Comparison of ENCODE assay signal across 14 mouse cellular contexts in the genomic region with DNA sequence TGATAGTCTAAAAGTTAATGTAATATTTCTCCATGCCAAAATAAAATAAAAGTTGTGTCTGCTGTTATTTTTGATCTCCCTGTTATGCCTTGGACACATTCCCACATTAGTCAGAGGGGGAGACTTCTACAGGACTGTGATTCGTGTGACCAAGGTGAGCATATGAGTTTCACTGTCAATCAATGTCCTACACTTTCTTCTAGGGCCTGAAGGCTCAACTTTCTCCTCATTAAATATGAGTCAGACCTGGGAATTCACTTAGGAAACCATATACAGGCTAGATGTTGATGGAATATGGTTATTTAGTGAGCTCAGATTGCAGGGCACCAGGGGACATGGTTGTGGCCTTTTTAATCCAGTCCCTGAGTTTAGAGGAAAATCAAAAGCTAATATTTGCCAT. TPM values are rescaled to one million over a fixed set of nuclear protein-coding genes. Genes with fewer than 3 reads are reported as not detected.
DNase-seq lines count a peak whose midpoint lies in the region; ATAC-seq lines count a peak whose summit lies in the region.
"Had no signal": no experiment of that assay in that cellular context is flagged by ENCODE, and none has a peak within 500 bp of the region (broad histone marks: within the 10 kb centered on the region; RNA-seq: fewer than 3 reads in every experiment).

No protein-coding gene starts in this region.

- H3K4me1 ChIP-seq in kidney, embryonic 16.5 days (ENCODE audit: insufficient read depth, low read length), result peaks cover 24% of the 10 kb centered on the region; the same call in 1 of the 2 replicates
- H3K4me1 ChIP-seq in embryonic facial prominence, embryonic 11.5 days (ENCODE audit: control insufficient read depth, insufficient read depth, low read length), result no peaks in the 10 kb centered on the region
- H3K4me1 ChIP-seq in limb, embryonic 13.5 days, result peaks cover 29% of the 10 kb centered on the region
- H3K4me1 ChIP-seq in heart, embryonic 10.5 days, result peaks cover 10% of the 10 kb centered on the region; the same call in 1 of the 2 replicates

- DNase-seq in kidney, postnatal 4 days, result no peak
- peak; percentile 65 for DNase-seq in 3T3-L1 (ENCODE audit: low read depth, low spot score)
- DNase-seq in embryonic facial prominence, embryonic 11.5 days (ENCODE audit: low spot score), result peak; percentile 7
- DNase-seq in heart, embryonic 10.5 days (ENCODE audit: low spot score), result no peak
- no peak for DNase-seq in left cerebral cortex, postnatal 25 days (ENCODE audit: low spot score in 2 of 2)
- DNase-seq: adrenal gland, adult 2 months; cerebellum, postnatal 25 days; lung, postnatal 14 days; right cerebral cortex, adult 18-20 months; thymus, postnatal 14 days had no signal

- H3K9me3 ChIP-seq in kidney, embryonic 16.5 days (ENCODE audit: low read length), result no peaks in the 10 kb centered on the region
- no peaks in the 10 kb centered on the region for H3K9me3 ChIP-seq in embryonic facial prominence, embryonic 11.5 days (replicated peaks; ENCODE audit: control insufficient read depth, low read length)
- no peaks in the 10 kb centered on the region for H3K9me3 ChIP-seq in limb, embryonic 13.5 days
- no peaks in the 10 kb centered on the region for H3K9me3 ChIP-seq in heart, embryonic 10.5 days
- H3K9me3 ChIP-seq: intestine, embryonic 15.5 days; limb, embryonic 15.5 days had no signal

- no peak for ATAC-seq in kidney, embryonic 16.5 days (ENCODE audit: low FRiP score, low TSS enrichment)
- ATAC-seq in embryonic facial prominence, embryonic 11.5 days (replicated peaks; ENCODE audit: insufficient number of reproducible peaks, low FRiP score, low TSS enrichment, low read depth), result no peak
- no peak for ATAC-seq in limb, embryonic 13.5 days (ENCODE audit: low FRiP score, low read depth)
- ATAC-seq: intestine, embryonic 15.5 days had no signal

- H3K27ac ChIP-seq in kidney, embryonic 16.5 days (ENCODE audit: low read length), result no peak overlapping the region
- no peak overlapping the region for H3K27ac ChIP-seq in embryonic facial prominence, embryonic 11.5 days (replicated peaks; ENCODE audit: low read depth, low read length)
- no peak overlapping the region for H3K27ac ChIP-seq in limb, embryonic 13.5 days
- no peak overlapping the region for H3K27ac ChIP-seq in heart, embryonic 10.5 days
- H3K27ac ChIP-seq: intestine, embryonic 15.5 days; limb, embryonic 15.5 days had no signal

- H3K4me3 ChIP-seq in kidney, embryonic 16.5 days (ENCODE audit: low read length), result no peak overlapping the region
- H3K4me3 ChIP-seq in embryonic facial prominence, embryonic 11.5 days (ENCODE audit: low read depth, low read length), result no peak overlapping the region
- H3K4me3 ChIP-seq in limb, embryonic 13.5 days, result peak overlapping the region; percentile 80; the same call in 1 of the 2 replicates
- H3K4me3 ChIP-seq in heart, embryonic 10.5 days, result no peak overlapping the region
- H3K4me3 ChIP-seq: intestine, embryonic 15.5 days had no signal

- H3K4me2 ChIP-seq in kidney, embryonic 16.5 days (replicated peaks; ENCODE audit: low read depth, low read length), result peak overlapping the region; percentile 19
- no peak overlapping the region for H3K4me2 ChIP-seq in embryonic facial prominence, embryonic 11.5 days (ENCODE audit: low read depth, low read length)
- H3K4me2 ChIP-seq in limb, embryonic 13.5 days (replicated peaks), result peak overlapping the region; percentile 90

- intact Hi-C loops in left cerebral cortex, postnatal 25 days (cut with DNase I), result no loop called here

- H3K36me3 ChIP-seq in kidney, embryonic 16.5 days (ENCODE audit: insufficient read depth, low read length), result no peaks in the 10 kb centered on the region
- no peaks in the 10 kb centered on the region for H3K36me3 ChIP-seq in embryonic facial prominence, embryonic 11.5 days (replicated peaks; ENCODE audit: control insufficient read depth, insufficient read depth, low read depth, low read length)
- H3K36me3 ChIP-seq in limb, embryonic 13.5 days, result no peaks in the 10 kb centered on the region
- H3K36me3 ChIP-seq in heart, embryonic 10.5 days, result no peaks in the 10 kb centered on the region
- H3K36me3 ChIP-seq: intestine, embryonic 15.5 days; limb, embryonic 15.5 days had no signal

- no peak overlapping the region for H3K9ac ChIP-seq in kidney, embryonic 16.5 days (replicated peaks; ENCODE audit: low read length)
- H3K9ac ChIP-seq in embryonic facial prominence, embryonic 11.5 days (replicated peaks; ENCODE audit: low read length), result no peak overlapping the region
- no peak overlapping the region for H3K9ac ChIP-seq in limb, embryonic 13.5 days
- H3K9ac ChIP-seq: intestine, embryonic 15.5 days; limb, embryonic 15.5 days had no signal

- H3K27me3 ChIP-seq in kidney, embryonic 16.5 days (ENCODE audit: insufficient read depth, low read length), result no peaks in the 10 kb centered on the region
- no peaks in the 10 kb centered on the region for H3K27me3 ChIP-seq in embryonic facial prominence, embryonic 11.5 days (ENCODE audit: control insufficient read depth, insufficient read depth, low read length)
- H3K27me3 ChIP-seq in limb, embryonic 13.5 days, result 0 out of 2 replicates have a peak, but pooled peaks cover 3% of the 10 kb centered on the region
- peaks cover 8% of the 10 kb centered on the region; the same call in 1 of the 2 replicates for H3K27me3 ChIP-seq in heart, embryonic 10.5 days (ENCODE audit: insufficient read depth, poor library complexity, severe bottlenecking)
- H3K27me3 ChIP-seq: intestine, embryonic 15.5 days; limb, embryonic 15.5 days had no signal

- WGBS in kidney, embryonic 16.5 days, result 38% methylated on average over 1 of the region's 1 CpGs
- 45% methylated on average over 1 of the region's 1 CpGs for WGBS in embryonic facial prominence, embryonic 11.5 days
- WGBS in limb, embryonic 13.5 days, result 22% methylated on average over 1 of the region's 1 CpGs
- 74% methylated on average over 1 of the region's 1 CpGs for WGBS in heart, embryonic 10.5 days

RNA-seq across cellular contexts. Expression of a gene that starts 3.1 kb away (rescaled TPM):
- 2.0 and 2.4 TPM in 2 replicates for polyA plus RNA-seq in kidney, embryonic 16.5 days (2015; fragmentation: Nextera tagmentation; extraction: Ambion mirVana)
- polyA plus RNA-seq in embryonic facial prominence, embryonic 11.5 days (2014; fragmentation: Nextera tagmentation; extraction: Ambion mirVana), result 1.8 and 2.0 TPM in 2 replicates
- polyA plus RNA-seq in limb, embryonic 13.5 days (2015; fragmentation: Nextera tagmentation; extraction: Ambion mirVana), result 2.1 and 2.4 TPM in 2 replicates
- polyA plus RNA-seq in heart, embryonic 10.5 days (2016; fragmentation: Nextera tagmentation; extraction: Ambion mirVana), result 0.41 and 0.80 TPM in 2 replicates
- 10 to 100 TPM; 41.3 to 47.5 TPM for total RNA-seq in left cerebral cortex, postnatal 25 days (2021)

Comparison
In these comparisons a context has a peak if more than half of its experiments do, and no peak if none do; other contexts are left out.
1. DNase-seq: peak in 3T3-L1 (single experiment) and embryonic facial prominence, embryonic 11.5 days (single experiment); none in kidney, postnatal 4 days (0 of 2), heart, embryonic 10.5 days (single experiment) and left cerebral cortex, postnatal 25 days (0 of 2).